Mouse (Mus musculus) embryo, embryonic 9.5 days (tissue): Measurements from ENCODE around the gene Copa.

Experiments
- DNase-seq: peaks from one replicate; pipeline ENCODE4 v3.0.0-alpha.2; 2017; ENCODE audit errors: extremely low spot score

Gene Copa

DNA sequence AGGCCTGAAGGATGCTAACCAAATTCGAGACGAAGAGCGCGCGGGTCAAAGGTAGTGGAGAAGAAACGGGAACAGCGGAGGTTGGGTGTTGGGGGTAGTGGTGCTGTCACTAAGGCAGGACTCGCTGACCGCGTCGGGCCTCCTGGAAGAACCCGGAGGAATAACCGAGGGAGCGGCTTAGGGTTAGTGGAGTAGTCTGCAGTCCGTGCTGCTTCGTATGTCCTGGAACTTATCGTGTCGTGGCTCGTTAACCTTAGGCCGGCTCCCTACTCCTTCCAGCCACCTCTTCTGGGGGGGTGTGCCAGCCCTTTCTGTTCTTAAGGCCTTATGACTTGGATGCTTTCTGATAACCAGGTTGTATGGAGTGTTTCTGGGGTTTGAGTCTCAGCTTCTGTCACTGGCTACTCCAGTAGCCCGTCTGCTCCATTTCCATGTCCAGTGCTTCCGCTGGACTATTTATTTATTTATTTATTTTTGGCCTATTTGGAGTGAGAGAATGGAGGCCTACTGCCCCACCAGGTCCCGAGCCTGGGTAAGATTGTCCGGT is 643 bp downstream of the Copa start:
- no peak for DNase-seq

DNA sequence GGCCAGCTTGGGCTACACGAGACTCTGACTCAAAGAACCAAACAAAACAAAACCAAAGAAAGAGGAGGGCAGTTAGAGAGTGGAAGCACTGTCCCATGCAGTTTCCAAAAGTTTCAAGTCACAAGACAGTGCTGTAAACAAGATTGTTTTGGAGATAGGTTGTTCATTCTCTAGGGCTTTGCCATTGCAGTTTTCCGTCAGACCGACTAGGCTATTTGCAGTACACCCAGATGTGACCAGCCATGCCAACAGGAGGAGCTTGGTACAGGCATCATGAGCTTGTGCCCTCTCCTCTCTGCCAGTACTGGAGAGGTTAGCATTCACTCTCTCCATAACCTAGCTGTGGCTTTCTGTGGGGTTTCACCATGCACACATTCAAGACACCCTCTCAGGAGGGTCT is 11.2 kb downstream of the Copa start:
- DNase-seq = no peak

DNA sequence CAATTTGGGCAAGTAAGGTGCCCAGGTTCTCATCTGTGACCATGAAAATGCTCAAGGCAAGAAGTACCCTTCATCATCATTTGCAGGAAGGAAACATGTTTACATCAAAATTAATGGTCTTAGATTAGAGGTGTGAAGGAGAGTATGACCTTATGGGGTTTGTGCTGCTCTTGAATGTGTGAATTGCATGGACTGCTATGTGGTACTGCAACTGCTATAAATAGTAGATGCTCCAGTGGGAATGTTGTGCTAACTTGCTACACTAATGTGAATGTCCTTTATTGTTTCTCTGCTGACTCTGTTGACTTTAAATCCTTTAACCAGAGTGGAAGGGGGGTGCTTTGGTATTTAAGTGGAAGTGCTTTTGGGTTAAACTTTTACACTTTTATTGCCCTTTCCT is 12.0 kb downstream of the Copa start:
- DNase-seq = no peak

DNA sequence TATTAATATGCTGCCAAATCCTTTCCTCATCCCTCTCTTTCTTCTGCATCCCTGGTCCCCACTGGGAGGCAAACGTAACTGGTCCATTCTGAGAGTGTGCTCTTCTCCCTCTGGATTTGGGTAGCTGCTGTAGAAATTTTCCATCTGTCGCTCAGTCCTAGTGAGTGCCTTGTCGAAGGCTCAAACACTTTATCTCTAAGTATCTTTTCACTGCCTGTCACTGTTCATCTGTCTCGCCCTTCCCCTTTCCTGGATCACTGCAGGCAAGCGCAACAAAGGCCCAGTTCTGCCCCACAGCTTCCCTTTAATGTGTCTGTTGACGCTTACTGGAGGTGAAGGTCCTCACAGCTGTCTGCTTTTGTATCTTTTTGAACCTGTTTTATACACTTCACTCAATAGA is 12.9 kb downstream of the Copa start:
- DNase-seq = no peak

DNA sequence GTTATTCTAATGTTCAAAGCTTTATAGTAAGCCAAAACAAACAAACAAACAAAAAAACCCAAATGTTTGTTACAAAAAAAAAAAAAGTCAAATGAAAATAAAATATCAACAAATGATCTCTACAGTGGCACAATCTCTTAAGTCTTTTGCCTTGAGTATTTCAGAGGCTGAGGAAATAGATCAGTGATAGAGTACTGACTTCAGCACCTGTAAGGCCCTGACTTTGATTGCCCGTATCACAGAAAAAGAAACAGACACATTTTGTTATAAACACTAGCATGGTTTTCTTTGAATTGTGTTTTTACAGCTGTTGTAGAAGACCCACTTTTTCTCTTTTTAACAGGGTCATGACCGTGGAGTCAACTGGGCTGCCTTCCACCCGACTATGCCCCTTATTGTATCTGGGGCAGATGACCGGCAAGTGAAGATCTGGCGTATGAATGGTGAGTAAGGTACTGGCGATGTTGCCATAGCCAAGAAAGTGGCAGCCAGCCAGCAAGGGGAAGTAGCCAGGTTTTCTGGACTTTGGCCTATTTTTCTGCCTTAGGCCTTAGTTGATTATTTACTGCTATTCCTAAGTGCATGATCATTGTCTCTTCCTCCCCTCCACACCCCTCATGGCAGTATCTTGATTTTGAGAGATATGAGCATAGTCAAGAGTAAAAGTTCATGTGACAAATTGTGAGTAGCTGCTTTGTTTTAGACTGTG is 17.1 kb downstream of the Copa start:
- DNase-seq = no peak

DNA sequence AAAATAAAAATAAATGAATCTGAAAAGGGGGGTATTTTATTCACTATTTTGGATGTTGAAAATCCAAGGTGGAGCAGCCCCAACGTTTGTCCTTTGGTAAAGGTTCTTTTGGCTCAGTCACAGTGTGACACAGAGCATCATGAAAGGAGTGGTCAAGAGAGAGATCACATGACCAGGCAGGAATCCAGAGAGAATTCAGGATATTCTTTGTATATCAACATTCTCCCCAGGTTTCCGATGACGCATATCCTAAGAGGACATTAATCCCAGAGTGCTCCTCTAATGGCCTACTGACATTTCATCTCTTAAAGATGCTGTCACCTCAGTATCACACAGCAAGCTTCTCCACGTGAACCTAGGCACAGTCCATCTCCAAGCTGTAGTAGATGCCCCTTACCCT is 21.3 kb downstream of the Copa start:
- no peak for DNase-seq

DNA sequence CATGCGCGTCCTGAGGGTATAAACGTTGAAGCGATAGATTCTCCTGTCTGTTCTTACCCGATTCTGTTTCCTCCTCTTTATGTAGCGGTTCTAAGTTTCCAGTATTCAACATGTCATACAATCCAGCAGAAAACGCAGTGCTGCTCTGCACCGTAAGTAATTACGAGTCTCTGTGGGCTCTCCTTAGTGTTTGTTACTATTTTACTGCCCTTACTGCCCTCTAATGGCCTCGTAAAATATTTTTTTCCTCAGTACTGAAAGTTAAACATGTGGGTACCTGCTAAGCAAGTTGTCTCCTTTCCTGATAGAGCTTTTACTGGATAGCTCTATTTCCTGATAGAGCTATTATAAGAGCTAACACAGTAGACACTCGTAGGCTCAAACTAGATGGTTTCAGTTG is 22.8 kb downstream of the Copa start:
- no peak for DNase-seq

DNA sequence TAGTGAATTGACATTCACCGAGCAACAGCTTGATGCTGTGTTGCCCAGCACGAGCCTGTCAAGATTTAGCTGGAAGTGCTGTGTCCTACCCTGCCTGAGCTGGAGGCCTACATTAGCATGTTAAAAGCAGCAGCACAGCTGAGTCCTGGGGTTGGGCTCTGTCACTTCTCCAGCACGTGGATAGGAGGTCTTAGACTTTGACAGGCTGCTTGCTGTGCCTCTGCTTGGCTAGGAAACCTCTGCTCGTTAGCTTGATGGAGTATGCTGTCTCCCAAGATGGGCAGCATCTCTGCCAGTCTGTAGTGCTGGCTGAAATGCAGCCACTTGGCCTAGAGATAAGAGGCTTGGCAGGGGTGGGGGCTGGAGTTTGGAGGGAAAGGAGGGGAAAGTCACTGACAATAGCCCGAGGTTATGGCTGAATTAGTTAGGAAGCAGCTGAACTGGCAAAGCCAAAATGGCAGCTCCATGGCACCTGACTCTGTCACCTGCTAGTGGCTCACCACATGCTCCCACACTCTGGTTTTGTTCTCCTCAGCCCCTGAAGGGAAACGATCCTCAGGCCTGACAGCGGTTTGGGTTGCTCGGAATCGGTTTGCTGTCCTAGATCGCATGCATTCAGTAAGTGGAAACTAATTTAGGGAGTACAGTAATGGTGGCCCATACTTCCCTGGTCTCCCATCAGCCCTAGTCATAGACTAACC is 25.6 kb downstream of the Copa start:
- DNase-seq = no peak

DNA sequence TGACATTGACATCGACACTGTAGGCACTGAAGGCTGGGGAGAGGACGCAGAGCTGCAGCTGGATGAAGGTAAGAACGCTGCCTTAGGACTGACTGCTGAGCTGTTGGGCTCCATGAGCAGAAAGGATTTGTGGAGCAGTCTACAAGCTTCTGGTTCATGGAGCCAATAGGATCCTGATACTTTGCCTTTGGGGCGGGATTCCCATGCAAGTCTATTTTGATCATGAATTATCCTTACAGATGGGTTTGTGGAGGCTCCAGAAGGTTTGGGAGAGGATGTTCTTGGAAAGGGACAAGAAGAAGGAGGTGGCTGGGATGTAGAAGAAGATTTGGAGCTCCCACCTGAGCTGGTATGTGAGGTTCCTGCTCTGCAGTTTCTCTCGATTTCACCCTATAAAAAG is 34.6 kb downstream of the Copa start:
- DNase-seq = no peak

DNA sequence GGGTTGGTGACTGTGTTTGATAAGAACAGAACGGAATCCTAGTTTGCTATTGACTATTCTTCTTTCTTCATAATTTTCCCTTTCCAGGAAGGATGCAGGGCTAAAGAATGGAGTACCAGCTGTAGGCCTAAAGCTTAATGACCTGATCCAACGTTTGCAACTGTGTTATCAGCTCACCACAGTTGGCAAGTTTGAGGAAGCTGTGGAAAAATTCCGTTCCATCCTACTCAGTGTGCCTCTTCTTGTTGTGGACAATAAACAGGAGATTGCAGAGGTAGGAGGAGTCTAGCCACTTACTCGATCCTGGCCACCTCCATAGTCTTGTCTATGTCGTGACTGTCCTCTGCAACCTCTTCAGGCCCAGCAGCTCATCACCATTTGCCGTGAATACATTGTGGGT is 36.8 kb downstream of the Copa start:
- no peak for DNase-seq

DNA sequence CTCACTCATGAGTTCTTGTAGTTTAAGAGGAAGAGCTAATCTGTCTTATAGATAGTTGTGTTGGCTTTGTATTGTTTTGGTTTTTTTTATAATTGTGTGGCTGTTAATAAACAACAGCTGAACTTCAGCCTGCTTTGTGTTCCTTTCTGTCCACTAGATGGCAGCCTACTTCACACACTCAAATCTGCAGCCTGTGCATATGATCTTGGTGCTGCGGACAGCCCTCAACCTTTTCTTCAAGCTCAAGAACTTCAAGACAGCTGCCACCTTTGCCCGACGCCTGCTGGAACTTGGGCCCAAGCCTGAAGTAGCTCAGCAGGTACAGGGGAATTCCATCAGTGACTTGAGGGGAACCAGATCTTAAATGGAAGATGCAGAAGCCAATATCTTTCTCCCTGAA is 37.4 kb downstream of the Copa start:
- DNase-seq = peak; percentile 31

DNA sequence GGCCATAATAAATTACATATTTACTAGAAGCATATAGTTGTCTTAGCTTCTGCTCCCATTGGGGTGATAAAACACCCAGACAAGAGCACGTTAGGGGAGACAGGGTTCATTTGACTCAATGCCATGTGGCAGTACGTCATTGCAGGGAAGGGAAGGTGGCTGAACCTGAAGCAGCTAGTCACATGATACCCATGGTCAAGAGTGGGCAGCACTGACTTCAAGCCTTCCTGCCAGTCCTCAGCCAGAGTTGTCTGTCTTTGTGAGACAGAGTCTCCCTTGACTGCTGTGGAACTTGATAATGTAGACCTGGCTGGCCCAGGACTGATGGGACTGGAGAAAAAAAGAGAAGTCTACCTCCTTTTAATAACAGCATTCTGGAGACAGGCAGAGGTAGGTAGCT is 40.3 kb downstream of the Copa start:
- no peak for DNase-seq

DNA sequence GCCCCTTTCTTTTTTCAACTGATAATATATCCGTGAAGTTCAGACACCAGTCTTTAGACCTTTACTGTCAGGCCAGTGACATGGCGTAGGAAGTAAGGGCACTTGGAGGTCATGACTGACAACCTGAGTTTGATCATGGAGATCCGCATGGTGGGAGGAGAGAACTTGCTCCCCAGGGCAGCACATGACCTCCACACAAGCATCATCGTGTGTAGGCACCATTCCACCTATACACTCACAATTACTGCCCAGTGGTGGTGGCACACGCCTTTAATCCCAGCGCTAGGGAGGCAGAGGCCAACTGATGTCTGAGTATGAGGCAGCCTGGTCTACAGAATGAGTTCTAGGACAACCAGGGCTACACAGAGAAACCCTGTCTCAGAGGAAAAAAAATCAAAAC is 42.2 kb downstream of the Copa start:
- DNase-seq = no peak

DNA sequence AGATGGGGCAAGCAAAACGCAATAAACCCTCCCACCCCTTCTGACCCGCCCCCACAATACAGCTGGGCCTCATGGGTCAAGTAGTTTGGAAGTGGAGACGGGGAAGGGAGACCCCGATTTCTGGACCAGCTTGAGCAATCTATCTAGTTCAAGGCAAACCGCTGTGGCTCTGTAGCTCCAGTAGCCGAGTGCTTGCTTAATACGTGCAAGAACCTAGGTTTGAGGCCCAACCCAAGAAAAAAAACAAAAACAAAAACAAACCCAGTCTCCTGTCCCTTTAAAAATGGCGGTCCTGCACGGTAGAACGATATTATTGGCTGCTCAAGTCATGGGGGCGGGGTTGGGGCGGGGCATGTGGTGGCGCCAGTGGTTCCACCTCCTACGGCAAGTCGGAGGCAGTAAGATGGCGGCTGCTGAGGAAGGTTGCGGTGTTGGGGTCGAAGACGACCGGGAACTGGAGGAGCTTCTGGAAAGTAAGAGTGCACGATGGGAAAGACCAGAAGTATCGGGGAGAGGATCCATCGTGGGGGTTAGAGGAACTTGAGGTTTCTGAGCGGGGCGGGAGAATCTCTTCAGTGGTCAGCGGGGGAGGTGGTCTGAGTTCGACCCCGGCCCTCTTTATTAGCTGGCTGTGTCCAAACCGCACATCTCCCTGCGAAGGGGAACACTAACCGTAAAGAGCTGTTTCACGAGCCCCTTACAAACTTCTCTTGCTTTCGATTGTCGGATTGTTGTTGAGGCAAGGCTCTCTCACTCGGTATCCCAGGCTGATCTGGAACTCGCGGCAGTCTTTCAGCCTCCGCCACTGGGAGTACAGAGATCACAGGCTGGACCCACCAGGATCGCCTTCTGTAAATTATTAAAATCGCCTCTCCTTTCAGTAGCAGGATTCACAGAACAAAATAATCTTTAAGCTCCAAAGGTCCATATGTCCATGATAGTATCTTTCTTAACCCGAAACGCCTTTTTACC is 44.3 kb downstream of the Copa start, which contains the start of gene Pex19:
Gene Pex19, plus strand, starts transcription at position 380 of the 972 bp plus-strand sequence.
- peak; percentile 91 for DNase-seq

DNA sequence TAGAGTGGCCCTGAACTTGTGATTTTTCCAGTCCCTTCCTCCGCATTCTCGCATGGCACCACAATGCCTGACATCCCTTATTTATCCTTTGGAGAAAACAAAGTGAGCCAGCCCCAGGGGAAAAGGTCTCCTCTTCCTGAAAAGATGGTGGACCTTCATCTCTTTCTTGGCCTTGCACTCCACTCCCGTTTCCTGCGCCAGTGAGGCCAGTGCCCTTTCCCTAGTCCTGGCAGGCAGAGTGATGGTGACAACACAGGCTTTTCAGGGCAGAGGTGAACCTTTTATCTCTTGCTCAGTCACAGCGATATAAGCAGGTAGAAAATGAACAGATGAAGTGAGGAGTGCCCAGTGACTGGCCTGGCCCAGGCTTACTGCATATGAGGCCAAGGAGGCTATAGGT is 45.2 kb downstream of the Copa start:
- no peak for DNase-seq

DNA sequence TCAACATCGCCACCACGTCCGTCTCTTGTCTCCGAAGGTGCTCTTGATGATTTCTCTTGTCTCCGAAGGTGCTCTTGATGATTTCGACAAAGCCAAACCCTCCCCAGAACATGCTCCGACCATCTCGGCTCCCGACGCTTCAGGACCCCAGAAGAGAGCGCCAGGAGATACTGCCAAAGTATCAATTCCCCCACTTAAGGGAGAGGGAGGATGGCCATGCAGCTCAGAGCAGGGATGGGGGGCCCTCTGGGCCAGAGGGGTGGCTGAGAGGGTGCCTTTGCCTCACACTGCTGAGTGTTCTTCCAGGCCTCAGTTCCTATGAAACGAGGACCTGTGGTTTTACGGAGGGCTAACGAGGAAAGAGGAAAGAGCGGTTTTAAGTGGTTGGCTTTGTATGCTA is 46.2 kb downstream of the Copa start:
- DNase-seq = no peak

DNA sequence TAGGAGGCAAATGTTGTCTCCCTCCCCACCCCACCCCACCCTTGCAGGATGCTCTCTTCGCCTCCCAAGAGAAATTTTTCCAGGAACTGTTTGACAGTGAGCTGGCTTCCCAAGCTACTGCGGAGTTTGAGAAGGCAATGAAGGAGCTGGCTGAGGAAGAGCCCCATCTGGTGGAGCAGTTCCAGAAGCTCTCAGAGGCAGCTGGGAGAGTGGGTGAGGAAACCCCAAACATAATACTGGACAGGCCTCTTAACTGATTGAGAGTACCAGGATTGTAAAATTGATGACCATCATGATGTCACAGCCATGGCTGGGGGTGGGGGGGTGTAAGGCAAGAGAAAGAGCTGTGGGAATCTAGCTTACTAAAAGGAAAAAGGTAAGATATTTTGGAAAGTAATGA is 46.8 kb downstream of the Copa start:
- DNase-seq = no peak

DNA sequence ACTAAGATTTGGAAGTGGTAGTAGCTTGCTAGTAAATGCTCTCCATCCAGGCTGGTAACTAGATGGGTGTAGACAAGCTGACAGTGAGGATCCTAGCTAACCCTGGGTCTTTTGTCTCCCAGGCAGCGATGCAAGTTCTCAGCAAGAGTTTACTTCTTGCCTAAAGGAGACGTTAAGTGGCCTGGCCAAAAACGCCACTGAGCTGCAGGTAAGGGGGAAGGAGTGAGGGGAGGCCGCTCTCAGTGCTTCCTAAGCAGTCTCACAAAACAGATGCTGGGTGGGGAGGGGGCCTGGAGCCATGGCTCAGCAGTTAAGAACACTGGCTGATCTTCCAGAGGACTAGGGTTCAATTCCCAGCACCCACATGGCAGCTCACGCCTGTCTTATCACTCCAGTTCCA is 47.5 kb downstream of the Copa start:
- no peak for DNase-seq

DNA sequence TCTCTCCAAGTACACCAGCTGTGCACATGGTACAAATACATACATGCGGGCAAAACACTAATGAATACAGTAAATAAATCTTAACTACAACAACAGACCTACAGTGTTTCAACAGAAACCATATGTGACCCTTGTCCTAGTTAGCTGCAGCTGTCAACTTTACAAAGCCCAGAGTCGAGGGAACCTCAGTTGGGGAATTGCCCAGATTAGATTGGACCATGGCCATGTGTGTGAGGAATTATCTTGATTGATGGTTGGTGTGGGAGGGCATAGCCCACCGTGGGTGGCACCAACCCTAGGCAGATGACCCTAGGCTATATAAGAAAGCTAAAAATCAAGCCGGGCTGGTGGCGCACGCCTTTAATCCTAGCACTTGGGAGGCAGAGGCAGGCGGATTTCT is 50.0 kb downstream of the Copa start:
- no peak for DNase-seq

DNA sequence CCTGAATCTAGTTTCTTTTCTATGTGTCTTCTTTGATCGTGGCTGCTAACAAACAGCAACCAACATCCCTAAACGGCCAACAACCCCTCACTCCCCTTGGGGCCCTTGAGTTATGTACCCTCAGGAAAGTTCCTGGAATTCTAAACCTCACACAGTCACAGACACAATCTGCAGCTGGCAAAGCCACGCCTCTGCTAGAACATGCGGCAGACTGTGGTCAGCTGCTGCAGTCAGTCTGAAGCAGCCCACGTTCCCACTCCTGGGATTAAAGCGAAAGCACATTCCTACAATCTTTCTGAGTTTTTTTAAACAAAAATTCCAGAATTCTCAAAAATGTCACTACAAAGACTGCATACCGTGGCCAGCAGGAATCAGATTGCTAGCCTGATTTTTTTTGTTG is 51.2 kb downstream of the Copa start:
- no peak for DNase-seq

DNA sequence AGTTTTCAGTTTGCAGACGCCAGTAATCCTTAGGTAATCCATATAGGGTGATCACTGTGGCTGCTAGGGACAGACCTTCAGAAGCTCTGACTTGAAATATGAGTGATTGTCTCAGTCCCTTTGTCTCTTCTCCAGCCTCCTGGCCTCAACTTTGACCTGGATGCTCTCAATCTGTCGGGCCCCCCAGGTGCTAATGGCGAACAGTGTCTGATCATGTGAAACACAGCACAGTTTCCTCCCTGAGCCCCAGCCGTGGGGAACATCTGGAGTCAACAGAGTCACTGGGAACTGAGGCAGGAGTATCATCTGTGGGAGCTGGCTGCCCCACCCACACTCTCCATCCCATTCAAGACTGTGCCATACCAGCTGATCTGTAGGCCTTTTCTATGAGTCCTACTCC is 51.7 kb downstream of the Copa start:
- no peak for DNase-seq

DNA sequence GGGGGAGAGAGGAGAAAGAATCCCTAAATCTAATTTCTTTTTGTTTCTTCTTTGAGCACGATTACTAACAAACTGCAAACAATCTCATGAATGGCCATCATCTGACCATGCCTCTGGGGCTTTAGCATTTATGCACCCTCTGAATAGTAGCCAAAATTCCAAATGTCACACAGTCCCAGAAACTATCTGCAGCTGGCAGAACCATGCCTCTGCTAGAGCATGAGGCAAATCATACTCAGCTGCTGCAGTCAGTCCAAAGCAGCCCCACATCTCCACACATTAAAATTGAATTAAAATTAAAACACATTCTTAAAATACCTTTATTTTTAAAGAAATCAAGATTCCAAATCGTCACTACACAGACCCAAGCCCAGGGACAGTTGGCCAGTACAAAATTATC is 57.8 kb downstream of the Copa start:
- DNase-seq = no peak
